1 mouse cellular context compared by ENCODE assay signal in the genomic region with DNA sequence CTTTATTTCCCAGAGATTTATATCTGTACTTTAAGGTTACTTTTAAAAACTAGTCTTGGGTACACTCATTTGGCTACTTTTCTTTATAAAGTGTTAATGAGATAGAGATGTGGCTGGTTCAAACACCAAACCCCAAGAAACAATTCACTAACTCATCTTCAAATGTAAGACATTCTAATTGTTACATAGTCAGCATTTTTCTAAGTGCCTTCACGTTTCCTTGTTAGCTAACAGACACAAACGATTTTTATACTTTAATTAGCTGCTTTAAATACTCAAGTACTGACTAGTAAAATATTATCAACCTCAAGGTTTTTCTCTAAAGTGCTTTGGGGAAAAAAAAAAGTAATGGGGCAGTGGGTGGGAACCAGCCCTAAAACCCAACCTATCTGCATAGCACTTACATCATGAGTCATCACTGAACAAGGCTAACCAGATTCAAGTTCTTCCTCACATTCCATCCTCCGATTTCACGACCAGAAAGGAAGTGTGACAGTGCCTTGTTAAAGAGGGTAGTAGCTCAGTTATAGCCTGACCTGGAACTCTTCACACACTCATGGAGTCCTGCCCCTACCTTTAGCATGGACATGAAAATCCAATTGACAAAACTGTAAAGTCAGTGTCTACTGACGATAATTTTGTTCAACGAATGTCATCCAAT.
A peak's percentile ranks its signal among the peaks of the same experiment; 100 is the strongest.
TF ChIP-seq lines count a peak whose summit lies in the region.

No protein-coding gene starts in this region.

TF ChIP-seq in CH12.LX, 34 proteins besides CTCF, POLR2A, EP300 and RAD21 (continued from another document):
- TF ChIP-seq ZNF384 (IDR thresholded peaks at IDR 0.05; ENCODE audit: low read depth, low read length) (peak; percentile 98), ETS1 (conservative IDR thresholded peaks at IDR 0.05; ENCODE audit: low read depth, low read length) (peak; percentile 71), JUND (conservative IDR thresholded peaks at IDR 0.05; ENCODE audit: low read depth, low read length) (peak; percentile 93), BHLHE40 (IDR thresholded peaks at IDR 0.05; ENCODE audit: low read depth, low read length) (peak; percentile 59), SIN3A (IDR thresholded peaks at IDR 0.05; ENCODE audit: low read length) (peak; percentile 79; the same call in 1 of the 2 replicates), MAFK (IDR thresholded peaks at IDR 0.05; ENCODE audit: insufficient replicate concordance, low read length) (peak; percentile 97), MYC (IDR thresholded peaks at IDR 0.05; ENCODE audit: low read depth, low read length) (no peak), IRF4 (IDR thresholded peaks at IDR 0.05; ENCODE audit: low read depth, low read length) (peak; percentile 91), HCFC1 (IDR thresholded peaks at IDR 0.05; ENCODE audit: low read depth, low read length) (no peak; the same call in 1 of the 2 replicates), JUN (IDR thresholded peaks at IDR 0.05; ENCODE audit: insufficient read depth, low read depth, low read length) (peak; percentile 86), TCF12 (IDR thresholded peaks at IDR 0.05; ENCODE audit: low read depth, low read length) (peak; percentile 14; the same call in 1 of the 2 replicates), MEF2A (IDR thresholded peaks at IDR 0.05; ENCODE audit: borderline replicate concordance, low read depth, low read length) (peak; percentile 73; the same call in 1 of the 2 replicates), TBP (conservative IDR thresholded peaks at IDR 0.05; ENCODE audit: low read depth, low read length) (peak; percentile 71), MAX (IDR thresholded peaks at IDR 0.05; ENCODE audit: low read length) (no peak), ELF1 (IDR thresholded peaks at IDR 0.05; ENCODE audit: low read depth, low read length) (peak; percentile 31; the same call in 1 of the 2 replicates)
